Mouse (Mus musculus) spleen, adult 12 weeks (tissue): ENCODE data around the gene Adra1b.

Experiments used
- DNase-seq: peaks from one replicate; pipeline ENCODE4 v3.0.0; 2022; ENCODE audit warnings: low spot score

The Adra1b gene

GRCm38 (mm10) chr11:43728737-43729301, 172.2 kb downstream of the Adra1b start:
- DNase-seq, result no peak

- no peak for DNase-seq
Measured at GRCm38 (mm10) chr11:43727796-43728195, 173.2 kb downstream of the Adra1b start.
